Mouse (Mus musculus): Measurements from ENCODE around the gene Ccnd3.

GRCm38 (mm10) chr17:47545861-47546331 lies 41.0 kb downstream of the Ccnd3 start:
- TF ChIP-seq TAL1 (IDR thresholded peaks at IDR 0.05; ENCODE audit: low read length) (no peak), GATA1 (IDR thresholded peaks at IDR 0.05; ENCODE audit: low read length) (no peak)
